Mouse (Mus musculus) heart, postnatal 0 days (tissue): ENCODE measurements around the gene Fbll1. TPM values are rescaled to one million over a fixed set of nuclear protein-coding genes. Genes with fewer than 3 reads are reported as not detected.

Experiments used
- ATAC-seq: fragments of 200-750 bp; cut with Nextera tagmentation; 2 replicates; pipeline ENCODE4 v1.8.0; 2017; ENCODE audit warnings: low read depth, moderate number of reproducible peaks, moderate library complexity; ENCODE audit not compliant: insufficient read depth
- DNase-seq: peaks from one replicate; pipeline ENCODE4 v3.0.0-alpha.2; 2016; ENCODE audit warnings: low spot score
- H3K27ac ChIP-seq: fragments of 300-500 bp; sonication (generic); 2 replicates; pipeline ENCODE4 v1.5.1; 2014; ENCODE audit warnings: low read depth, mild to moderate bottlenecking
- H3K27me3 ChIP-seq: fragments of 300-500 bp; sonication (generic); 2 replicates; pipeline ENCODE4 v1.6.1; 2014; ENCODE audit warnings: low read length, mixed read lengths; ENCODE audit not compliant: control insufficient read depth, insufficient read depth
- H3K36me3 ChIP-seq: fragments of 300-500 bp; sonication (generic); replicated peaks from 2 replicates; pipeline ENCODE4 v1.6.1; 2014; ENCODE audit warnings: low read length, mixed read lengths; ENCODE audit not compliant: control insufficient read depth, insufficient read depth
- H3K4me1 ChIP-seq: fragments of 300-500 bp; sonication (generic); 2 replicates; pipeline ENCODE4 v1.6.1; 2014; ENCODE audit warnings: antibody characterized with exemption; ENCODE audit not compliant: control insufficient read depth, insufficient read depth
- H3K4me2 ChIP-seq: fragments of 300-500 bp; sonication (generic); 2 replicates; pipeline ENCODE4 v1.6.1; 2014; ENCODE audit warnings: low read depth, mild to moderate bottlenecking, low read length, moderate library complexity
- H3K4me3 ChIP-seq: fragments of 300-500 bp; sonication (generic); 2 replicates; pipeline ENCODE4 v1.5.1; 2014; ENCODE audit warnings: low read depth, low read length
- H3K9ac ChIP-seq: fragments of 300-500 bp; sonication (generic); replicated peaks from 2 replicates; pipeline ENCODE4 v1.6.1; 2014; ENCODE audit warnings: low read depth, low read length, mixed read lengths
- H3K9me3 ChIP-seq: fragments of 300-500 bp; sonication (generic); replicated peaks from 2 replicates; pipeline ENCODE4 v1.6.1; 2016; ENCODE audit warnings: low read length; ENCODE audit not compliant: control insufficient read depth
- CTCF ChIP-seq: IDR thresholded peaks from 2 replicates; pipeline ENCODE4 v1.5.1; 2016; ENCODE audit warnings: antibody characterized with exemption, control low read depth, low read depth
- EP300 ChIP-seq: IDR thresholded peaks from 2 replicates; pipeline ENCODE4 v1.6.1; 2016; ENCODE audit warnings: antibody characterized with exemption, low read depth
- WGBS: fragments of 180-500 bp; shearing (Covaris S2); extraction: QIAGEN DNeasy Blood & Tissue Kit; methylation state at CpG from one replicate; pipeline ENCODE4 v1.1.7; 2014; 5-methylcytosine and 5-hydroxymethylcytosine counted together
- polyA plus RNA-seq: library from polyadenylated mRNA; unstranded; fragments of >200 nt; fragmentation: Nextera tagmentation; extraction: Ambion mirVana; gene quantifications from 2 replicates; pipeline ENCODE4 v1.2.1, GENCODE M21; 2015
- total RNA-seq: library from RNA; depleted of rRNA; stranded (reverse); fragments of >200 nt; gene quantifications from 2 replicates; pipeline ENCODE4 v1.2.3, GENCODE M21; 2014; ENCODE audit warnings: low replicate concordance

Fbll1 gene
- total and polyA plus RNA-seq, 2 experiments from 2014 or later: not detected

GRCm38 (mm10) chr11:35782444-35782843 is 16.2 kb downstream of the Fbll1 start:
- no peak overlapping the region for H3K4me3 ChIP-seq

GRCm38 (mm10) chr11:35780336-35780735 is 18.3 kb downstream of the Fbll1 start:
- 81% methylated on average over 3 of the region's 3 CpGs for WGBS
- H3K36me3 ChIP-seq: peaks cover 82% of the 10 kb centered on the region
- no peak overlapping the region for H3K9ac ChIP-seq
- H3K4me2 ChIP-seq: no peak overlapping the region
- no peak for ATAC-seq
- no peaks in the 10 kb centered on the region for H3K27me3 ChIP-seq
- H3K4me1 ChIP-seq: no peaks in the 10 kb centered on the region
- no peak overlapping the region for H3K4me3 ChIP-seq
- no peak for TF ChIP-seq EP300
- no peak for TF ChIP-seq CTCF
- no peaks in the 10 kb centered on the region for H3K9me3 ChIP-seq
- no peak overlapping the region for H3K27ac ChIP-seq
- no peak for DNase-seq

More at GRCm38 (mm10) chr11:35782444-35782843, 16.2 kb downstream of the Fbll1 start:
- no peak for ATAC-seq
- no peak overlapping the region for H3K4me2 ChIP-seq
- no peaks in the 10 kb centered on the region for H3K4me1 ChIP-seq
- no peaks in the 10 kb centered on the region for H3K27me3 ChIP-seq
- 93% methylated on average over 3 of the region's 3 CpGs for WGBS
- no peaks in the 10 kb centered on the region for H3K9me3 ChIP-seq
- no peak overlapping the region for H3K9ac ChIP-seq
- DNase-seq: no peak
- TF ChIP-seq EP300 (no peak), CTCF (no peak)
- peaks cover 77% of the 10 kb centered on the region for H3K36me3 ChIP-seq
- H3K27ac ChIP-seq: no peak overlapping the region

GRCm38 (mm10) chr11:35776452-35776851 is 22.2 kb downstream of the Fbll1 start:
- Histone ChIP-seq H3K4me2 (no peak overlapping the region), H3K27me3 (no peaks in the 10 kb centered on the region), H3K4me3 (no peak overlapping the region), H3K27ac (no peak overlapping the region), H3K4me1 (no peaks in the 10 kb centered on the region), H3K9ac (no peak overlapping the region), H3K9me3 (no peaks in the 10 kb centered on the region), H3K36me3 (peaks cover 43% of the 10 kb centered on the region)
- DNase-seq (no peak), ATAC-seq (no peak)
- 79% methylated on average over 3 of the region's 3 CpGs for WGBS
- TF ChIP-seq CTCF (no peak), EP300 (no peak)

GRCm38 (mm10) chr11:35775606-35776005 is 23.1 kb downstream of the Fbll1 start:
- H3K4me2 ChIP-seq: no peak overlapping the region
- H3K27me3 ChIP-seq: no peaks in the 10 kb centered on the region
- peaks cover 6% of the 10 kb centered on the region for H3K4me1 ChIP-seq
- H3K4me3 ChIP-seq: no peak overlapping the region
- peaks cover 40% of the 10 kb centered on the region for H3K36me3 ChIP-seq
- no peak overlapping the region for H3K27ac ChIP-seq
- no peaks in the 10 kb centered on the region for H3K9me3 ChIP-seq
- no peak overlapping the region for H3K9ac ChIP-seq
- DNase-seq (no peak), ATAC-seq (no peak)
- TF ChIP-seq EP300 (no peak), CTCF (no peak)
- WGBS: 91% methylated on average over 3 of the region's 3 CpGs

GRCm38 (mm10) chr11:35770741-35771504 is 27.8 kb downstream of the Fbll1 start:
- Histone ChIP-seq H3K27me3 (no peaks in the 10 kb centered on the region), H3K9me3 (no peaks in the 10 kb centered on the region), H3K36me3 (no peaks in the 10 kb centered on the region), H3K4me2 (peak overlapping the region; percentile 87), H3K27ac (no peak overlapping the region), H3K9ac (peak overlapping the region; percentile 93; the same call in 1 of the 2 replicates), H3K4me3 (peak overlapping the region; percentile 81), H3K4me1 (peaks cover 9% of the 10 kb centered on the region)
- 60% methylated on average over 9 of the region's 9 CpGs for WGBS
- ATAC-seq: no peak
- DNase-seq: no peak
- no peak for TF ChIP-seq CTCF
